Mouse (Mus musculus) hindlimb bud, embryonic 11.5 days (tissue): ENCODE measurements around the gene Snrpd3.
A peak's percentile ranks its signal among the peaks of the same experiment; 100 is the strongest.
"Not testable (repeated sequence)": the region's sequence is repeated elsewhere in the genome, so short reads cannot be mapped to it uniquely, and the experiment has no call there.

Experiments
- DNase-seq: peaks from one replicate; pipeline ENCODE4 v3.0.0-alpha.2; 2012; ENCODE audit warnings: low read depth, low spot score; ENCODE audit errors: extremely low spot score

Gene Snrpd3

DNA sequence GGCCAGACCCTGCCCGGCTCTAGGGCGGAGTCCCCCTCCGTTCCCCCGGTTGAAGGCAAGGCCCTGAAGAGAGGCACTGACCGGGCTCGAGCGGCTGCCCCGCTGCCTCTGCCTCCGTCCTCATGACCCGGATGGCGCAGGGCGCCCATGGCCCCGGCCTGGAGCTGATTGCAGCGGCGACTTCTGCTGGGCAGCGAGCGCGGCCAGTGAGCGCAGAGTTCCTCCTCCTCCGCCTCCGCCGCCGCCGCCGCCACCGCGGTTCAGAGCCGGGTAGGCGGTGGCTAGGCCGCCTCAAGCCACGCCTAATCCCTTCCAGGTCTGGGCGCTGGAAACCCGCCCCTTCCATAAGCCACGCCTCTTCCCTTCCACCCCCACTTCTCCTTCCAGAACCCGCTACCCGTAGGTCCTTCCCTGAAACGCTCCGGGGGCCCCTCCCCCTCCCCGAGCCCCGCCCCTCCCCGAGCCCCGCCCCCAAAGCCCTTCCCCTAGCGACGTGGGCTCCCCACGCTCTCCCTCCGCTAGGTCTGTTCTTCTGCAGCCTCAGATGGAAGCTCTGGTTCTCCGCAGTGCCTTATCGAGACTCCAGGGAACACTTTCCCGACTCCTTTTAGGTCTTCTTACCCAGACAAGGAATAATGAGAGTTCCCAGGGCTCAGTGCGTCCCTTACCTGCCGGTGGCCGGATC is at the start of gene Snrpd3:
Snrpd3 (plus strand) TSS at position 479 of the 685 bp plus-strand sequence.
- DNase-seq, result peak; percentile 74

DNA sequence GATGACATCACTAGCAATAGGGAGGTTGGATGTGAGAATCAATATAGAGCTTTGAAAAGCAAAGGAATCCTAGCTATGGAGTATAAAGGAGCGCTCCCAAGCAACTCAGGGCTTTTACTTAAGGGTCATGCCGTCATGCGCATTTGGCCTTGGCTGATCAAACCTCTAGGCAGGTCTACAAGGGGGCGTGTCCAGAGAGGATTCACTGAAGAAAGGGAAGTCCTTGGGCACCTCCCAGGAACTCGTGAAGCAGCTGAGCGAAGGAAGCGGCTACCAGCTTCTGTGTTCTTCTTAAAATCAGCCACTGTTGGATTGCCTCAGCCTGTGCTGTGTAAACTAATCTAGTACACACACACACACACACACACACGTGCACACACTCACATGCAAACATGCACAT is 43.9 kb upstream of the Snrpd3 start:
- DNase-seq, result no peak

DNA sequence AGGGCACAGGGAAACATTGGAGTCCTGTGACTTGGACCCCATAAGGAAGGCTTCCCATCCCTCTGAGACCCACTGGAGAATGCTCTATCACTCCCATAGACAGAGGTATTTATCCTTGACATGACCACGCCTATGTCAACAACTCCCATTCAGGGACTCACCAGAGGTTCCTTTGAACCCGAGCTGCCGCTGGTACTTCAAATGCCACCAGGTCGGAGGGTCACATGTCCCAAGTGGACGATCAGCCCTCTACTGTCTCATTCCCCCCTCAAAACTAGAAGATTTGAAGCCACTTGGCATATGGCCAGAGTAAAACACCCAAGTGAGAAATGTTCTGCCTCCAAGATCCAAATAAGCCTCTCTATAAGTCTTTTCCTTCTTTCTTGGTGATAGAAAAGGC is 42.8 kb upstream of the Snrpd3 start:
- DNase-seq, result no peak

DNA sequence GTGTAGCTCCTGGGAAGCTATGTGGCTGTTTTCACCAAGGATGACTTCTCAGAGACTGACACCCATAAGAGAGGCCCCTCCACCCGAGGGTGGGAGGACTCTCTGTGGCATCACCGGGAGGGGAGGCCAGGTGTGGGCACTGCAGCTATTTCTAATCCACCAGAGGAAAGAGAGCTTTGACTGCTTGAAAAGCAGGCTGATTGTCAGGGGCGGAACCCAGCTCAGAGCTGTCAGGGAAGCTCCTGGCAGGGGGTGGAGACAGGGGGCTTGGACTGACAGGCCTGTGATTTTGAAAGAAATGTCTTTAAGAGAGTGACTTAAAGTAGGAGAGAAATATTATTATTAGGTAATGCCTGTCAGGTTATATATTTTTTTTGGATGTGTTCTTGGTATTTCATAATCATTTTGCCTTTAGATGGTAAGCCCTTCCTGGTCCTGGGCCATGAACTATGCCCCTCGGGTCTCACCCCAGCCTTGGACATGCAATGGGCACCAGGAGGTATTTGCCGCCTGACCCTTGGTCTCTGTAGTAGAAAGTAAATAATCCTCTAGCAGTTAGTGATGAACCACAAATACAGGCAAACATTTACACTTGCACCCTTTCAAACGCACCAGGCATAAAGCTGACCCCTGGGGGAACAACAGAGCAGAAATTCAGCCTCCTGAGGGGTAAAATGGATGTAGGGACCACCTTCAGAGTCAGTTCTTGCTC is 42.1 kb upstream of the Snrpd3 start:
- DNase-seq, result not testable (repeated sequence)

DNA sequence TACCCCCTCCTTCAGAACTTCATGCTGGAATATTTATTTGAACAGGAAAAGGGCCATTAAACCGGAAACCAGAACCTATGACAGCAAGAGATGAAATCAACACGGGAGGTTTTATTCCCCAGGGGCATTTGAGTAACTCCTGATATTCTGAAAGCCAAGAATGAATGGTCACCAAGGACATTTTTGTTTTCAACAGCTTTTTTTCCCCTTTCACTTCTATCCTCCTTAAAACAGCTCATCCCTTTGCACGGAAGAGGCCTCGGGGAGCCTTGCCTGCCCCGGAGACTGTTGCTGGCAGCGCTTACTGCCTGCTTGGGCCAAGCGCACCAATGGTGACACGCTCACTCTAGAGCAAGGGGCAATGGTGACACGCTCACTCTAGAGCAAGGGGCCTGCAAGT is 40.3 kb upstream of the Snrpd3 start:
- no peak for DNase-seq

DNA sequence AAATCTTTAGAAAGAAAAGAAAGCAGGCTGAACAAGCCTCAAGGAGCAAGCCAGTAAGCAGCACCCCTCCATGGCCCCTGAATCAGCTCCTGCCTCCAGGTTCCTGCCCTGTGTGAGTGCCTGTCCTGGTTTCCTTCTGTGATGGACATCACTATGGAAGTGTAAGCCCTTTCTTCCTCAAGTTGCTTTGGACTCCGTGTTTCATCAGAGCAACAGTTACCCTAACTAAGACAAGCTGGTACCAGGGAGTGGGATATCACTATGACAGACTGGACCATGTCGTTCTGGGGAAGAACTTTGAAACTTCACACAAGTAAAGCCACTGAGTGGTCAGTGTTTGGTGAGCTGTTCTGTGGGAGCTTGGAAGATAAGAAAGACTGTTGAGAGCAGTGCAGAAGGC is 37.4 kb upstream of the Snrpd3 start:
- no peak for DNase-seq

DNA sequence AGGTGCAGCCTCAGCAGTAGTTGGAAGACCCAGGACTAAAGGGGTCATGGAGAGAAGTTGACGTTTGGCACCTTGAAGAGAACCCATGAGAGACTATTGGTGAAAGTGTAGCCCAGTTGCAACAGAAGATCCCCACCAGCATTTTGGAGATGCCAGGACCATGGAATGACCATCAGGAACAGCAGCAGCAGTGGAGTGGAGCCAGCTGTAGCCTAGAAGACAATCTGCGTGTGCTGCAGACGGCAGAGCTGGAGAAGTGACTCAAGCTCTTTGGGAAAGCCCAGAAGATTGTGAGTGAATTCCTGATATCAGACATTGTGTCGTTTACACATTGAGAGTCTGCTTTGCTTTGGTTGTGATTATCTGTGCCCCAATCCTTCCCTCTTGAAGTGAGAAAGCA is 35.6 kb upstream of the Snrpd3 start:
- no peak for DNase-seq

DNA sequence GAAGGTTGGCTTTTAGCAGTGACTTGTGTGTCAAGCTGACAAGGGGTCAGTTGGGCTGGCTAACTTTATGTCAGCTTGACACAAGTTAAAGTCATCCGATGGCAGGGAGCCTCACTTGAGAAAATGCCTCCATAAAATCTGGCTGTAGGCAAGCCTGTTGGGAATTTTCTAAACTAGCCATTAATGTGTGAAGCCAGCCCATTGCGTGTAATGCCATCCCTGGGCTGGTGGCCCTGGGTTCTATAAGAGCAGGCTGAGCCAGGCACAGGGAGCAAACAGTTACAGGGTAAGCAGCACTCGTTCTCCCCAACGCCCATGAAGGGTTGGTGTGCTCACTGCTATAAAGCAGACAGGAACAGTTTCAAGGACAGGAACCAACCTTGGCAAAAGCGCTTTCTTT is 35.1 kb upstream of the Snrpd3 start:
- no peak for DNase-seq

DNA sequence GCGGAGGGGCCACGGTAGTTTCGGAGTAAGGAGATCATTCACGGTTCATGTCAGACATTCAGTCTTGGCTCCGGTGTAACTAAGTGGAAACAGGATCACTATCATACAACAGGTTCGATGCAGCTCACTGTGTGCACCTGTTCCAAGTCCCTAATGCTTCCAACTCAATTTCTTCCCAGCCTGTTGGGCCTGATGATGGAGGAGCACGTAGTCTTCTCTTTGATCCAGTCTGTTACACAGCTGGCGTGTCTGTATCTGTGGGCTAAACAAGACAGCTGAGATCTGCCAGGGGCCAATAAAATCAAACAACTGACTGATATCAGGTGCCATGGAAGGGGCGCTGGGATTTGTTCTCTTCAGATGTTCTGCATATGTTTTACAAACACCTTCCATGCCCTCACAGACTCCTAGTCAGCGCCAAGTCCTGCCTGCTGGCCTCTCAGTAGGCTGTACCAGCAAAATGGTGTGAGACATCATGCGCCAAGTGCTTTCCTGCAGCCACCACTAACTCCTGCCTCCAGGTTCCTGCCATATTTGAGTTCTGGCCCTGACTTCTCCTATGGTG is 34.4 kb upstream of the Snrpd3 start:
- DNase-seq, result no peak

DNA sequence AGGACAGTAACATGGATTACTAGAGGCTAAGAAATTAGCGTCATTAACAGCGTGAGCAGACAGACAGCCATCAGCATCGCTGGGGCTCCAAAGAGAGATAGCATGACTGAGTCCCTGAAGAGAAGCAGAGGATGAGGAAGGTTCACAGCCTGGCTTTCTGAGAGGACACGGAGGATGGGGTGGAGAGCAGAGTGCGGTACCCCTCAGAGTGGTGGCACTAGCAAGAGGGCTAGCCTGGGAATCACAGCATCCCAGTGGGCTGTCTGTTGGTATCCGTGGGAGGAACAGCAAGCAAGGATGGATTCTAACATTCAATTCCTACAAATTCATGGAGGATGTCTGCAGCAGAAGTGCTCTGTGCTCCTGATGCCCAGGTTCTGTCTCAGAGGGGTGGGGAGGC is 33.3 kb upstream of the Snrpd3 start:
- DNase-seq, result no peak

DNA sequence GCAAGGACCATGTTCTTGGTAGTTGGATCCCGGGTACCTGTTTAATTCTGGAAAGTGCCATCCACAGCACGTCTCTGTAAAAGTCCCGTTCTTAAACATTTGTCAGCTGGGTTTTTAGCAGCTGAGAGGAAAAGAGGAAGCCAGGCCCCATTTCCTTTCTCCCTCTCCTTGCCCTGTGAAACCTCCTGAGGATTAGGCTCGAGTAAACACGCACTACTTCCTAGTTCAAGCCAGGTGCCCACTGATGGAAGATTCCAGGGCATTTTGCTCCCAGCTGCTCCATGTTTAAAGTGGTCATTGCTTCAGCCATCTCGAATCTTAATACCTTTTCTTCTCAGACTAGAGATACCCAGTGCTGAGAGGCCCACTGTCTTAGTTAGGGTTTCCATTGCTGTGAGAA is 32.6 kb upstream of the Snrpd3 start:
- DNase-seq, result no peak

DNA sequence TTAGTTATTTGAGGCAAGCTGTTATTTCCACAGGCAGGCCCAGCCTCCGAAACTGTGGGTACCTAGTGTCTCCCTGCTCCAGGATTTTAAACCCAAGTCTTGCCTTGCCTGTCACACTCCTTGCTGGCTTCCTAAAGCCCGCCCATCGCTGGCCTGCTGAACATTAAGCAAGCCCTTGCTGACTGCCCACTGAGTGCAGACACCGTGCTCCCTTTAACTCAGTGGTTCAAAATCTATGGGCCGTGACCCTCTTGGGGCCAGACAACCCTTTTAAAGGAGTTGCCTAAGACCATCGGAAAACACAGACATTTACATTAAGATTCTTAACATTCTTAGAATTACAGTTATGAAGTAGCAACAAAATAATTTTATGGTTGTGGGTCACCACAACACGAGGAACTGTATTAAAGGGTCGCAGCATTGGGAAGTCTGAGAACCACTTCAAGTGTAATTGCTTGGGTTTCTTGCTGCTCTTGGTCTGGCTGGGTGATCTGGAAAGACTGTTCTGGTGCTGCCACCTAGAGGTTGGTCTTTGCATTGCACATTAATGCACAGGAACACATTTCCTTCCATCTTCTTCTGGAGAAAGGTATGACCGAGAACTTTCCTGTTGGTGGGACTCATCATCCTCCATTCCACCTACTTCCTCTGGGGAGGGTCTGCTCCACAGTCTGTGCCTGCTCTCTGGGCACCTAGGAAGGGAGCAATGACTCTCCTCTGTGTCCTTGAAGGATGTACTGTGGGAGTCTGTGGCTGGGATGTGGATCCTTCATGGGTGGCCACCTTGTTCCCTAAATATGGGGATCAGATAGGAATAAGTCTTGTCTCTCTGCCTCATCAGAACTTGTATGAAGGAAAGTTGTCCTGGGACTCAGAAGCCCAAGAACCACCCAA is 31.0 kb upstream of the Snrpd3 start:
- peak; percentile 50 for DNase-seq

DNA sequence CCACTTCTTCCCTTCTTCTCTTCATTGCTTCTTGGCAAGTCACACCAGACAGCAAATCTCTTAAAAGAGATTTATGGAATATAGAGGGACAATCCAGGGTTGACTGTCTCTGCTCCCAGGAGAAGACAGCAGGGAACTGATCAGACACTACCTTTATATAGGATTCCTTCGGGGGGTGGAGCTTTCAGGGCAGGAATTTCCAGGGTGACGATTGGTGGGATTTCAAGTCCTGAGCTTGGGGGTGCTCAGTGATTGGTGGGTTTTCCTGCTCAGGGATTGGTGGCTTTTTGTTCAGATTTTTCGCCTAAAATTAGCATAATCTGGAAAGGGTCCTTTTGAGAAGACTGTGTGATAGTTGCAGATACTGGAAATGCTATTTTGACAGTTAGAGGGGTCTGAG is 30.2 kb upstream of the Snrpd3 start:
- DNase-seq, result no peak

DNA sequence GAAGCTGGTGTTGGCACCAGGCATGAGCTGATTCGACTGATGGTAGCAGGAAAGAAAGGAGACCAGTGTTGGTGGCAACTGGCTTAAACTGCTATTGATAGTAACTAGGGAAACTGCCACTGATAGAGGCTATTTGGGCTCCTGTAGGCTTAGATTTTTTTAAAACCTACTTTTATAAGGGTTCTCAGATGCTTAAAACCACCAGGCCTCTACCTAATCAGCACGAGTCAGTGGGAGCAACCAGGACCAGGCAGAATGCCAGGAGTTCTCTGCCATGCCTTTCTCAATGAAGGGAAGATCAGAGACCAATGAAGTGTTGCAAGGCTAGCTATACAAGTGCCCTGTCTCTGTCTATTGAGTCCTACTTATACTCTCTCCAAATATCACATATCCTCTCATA is 27.8 kb upstream of the Snrpd3 start:
- no peak for DNase-seq

DNA sequence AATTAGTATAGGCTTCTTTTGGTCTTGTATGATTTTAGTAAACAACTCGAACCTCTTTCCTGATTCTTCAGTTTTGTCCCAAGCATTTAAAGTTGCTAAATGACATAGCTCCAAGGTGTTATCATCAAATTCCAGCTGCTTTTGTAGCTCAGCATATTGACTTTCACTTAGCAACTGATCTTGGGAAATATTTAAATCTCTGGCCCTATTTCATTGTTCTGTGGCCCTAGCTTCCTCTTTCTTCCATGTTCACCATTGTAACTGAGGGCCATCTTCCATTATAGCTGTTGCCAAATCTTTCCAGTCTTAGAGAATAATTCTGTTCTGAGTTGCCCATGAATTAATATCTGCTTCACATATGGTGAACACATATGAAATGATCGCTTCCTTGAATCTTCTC is 26.6 kb upstream of the Snrpd3 start:
- DNase-seq, result no peak

DNA sequence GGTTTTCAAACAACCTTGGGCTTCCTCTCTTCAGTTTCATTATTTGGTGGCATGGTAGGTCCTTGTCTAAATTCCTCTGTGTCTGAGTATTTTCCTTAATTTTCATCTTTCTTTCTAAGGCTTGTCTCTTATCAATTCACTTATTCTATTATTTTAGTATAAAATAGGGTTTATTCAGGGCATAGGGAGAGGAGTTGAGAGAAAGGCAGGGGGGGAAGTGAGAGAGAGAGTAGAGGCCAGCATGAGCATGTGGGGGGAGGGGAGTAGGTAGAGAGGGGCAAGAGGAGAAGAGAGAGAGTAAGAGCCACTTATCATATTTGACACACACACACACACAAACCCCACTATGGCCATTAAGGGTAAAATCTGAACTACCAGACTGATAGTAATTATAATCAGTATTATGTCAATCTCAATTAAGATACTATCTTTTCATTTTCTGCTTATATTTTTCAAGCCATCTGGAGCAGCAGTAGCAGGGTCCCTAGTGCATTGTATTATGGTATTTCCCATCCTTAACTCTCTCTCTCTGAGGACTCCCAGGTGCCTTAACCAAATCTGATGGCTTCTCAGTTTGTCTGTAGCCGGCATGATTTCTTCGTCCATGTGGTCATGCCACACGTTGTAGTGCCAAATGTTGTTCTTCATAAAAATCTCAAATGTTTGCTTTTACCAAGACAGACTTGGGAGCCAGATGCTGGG is 26.0 kb upstream of the Snrpd3 start:
- no peak for DNase-seq

DNA sequence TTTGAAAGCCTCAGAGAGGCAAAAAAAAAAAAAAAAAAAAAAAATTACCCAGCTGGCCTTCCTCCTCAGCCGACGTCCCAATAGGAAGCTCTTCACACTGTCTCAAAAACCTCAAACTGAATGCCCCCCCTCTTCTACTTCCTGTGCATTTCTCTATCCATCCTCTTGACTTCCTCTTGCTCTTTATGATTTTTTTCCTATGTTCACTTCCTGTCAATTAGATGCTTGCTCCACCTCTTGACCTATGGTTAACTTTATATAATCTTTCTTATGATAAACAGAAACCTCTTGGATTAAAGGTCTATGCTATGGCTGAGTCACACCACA is 25.5 kb upstream of the Snrpd3 start:
- DNase-seq, result no peak

DNA sequence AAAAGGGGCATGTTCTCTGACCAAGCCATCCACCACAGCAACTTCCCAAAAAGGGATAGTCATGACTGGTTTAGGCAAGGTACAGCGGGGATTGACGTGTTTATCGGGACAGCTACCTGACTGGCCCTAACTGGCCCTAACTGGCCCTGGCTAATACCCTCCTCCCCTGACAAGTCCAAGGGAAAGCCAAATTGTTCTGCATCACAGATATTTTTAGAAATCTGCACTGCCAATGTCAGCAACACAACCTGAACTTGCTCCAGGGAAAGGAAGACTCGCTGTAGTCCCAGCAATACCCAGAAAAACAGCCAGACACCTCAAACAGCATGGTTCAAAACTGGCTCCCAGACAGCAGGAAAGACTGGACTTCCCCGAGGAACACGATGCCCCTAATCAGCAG is 22.0 kb upstream of the Snrpd3 start:
- DNase-seq, result no peak

DNA sequence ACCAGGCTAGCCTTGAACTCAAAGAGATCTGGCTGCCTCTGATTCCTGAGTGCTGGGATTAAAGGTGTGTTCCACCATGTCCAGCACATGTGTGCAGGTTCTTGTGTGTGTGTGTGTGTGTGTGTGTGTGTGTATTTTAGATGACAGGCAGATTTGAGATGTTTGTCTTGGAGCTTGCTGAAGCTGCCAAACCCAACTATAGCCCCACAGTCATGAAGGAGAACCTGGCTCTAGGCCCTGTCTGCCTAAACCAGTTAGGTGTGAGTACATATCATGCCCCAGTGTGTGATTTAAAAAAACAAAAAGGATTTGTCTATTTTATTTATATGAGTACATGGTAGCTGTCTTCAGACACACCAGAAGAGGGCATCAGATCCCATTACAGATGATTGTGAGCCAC is 21.4 kb upstream of the Snrpd3 start:
- no peak for DNase-seq

DNA sequence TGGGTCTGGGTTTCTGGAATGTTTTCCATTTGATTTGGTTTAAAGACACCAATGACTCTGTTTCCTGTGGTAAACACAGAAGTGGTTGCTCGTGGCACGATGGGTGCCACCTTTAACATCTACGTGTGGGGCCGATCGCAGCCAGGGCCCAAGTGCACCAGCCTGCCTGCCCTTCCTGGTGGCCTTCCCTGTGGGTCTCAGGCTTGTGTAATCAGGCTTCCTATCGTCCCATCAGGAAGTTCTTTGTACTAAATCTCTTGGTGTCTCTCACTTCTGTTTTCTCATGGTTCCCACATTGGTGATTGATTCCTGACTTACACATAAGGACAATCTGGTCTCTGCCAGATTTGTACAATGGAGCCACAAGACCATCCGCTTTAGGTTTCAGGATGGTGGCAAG is 18.1 kb upstream of the Snrpd3 start:
- not testable (repeated sequence) for DNase-seq

DNA sequence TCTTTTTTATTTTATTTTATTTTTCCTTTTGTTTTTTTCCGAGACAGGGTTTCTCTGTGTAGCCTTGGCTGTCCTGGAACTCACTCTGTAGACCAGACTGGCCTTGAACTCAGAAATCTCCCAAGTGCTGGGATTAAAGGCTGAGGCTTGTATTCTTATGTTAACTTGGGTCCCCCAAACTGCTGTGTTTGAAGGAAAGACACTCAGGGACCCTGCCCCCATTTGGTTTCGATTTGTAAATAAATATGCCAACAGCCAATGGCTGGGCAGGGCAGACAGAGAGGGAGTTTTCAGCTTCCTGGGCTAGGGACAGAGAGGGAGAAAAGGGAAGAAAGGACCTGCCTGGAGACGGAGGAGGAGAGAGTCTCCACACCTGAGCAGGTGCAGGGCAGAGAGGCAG is 17.6 kb upstream of the Snrpd3 start:
- no peak for DNase-seq
